Mouse (Mus musculus) stomach, postnatal 0 days (tissue): ENCODE data around the gene Tigar. TPM values are rescaled to one million over a fixed set of nuclear protein-coding genes. Genes with fewer than 3 reads are reported as not detected.

Experiments
- ATAC-seq: fragments of 200-750 bp; cut with Nextera tagmentation; 2 replicates; pipeline ENCODE4 v1.8.0; 2017; ENCODE audit not compliant: low FRiP score, low TSS enrichment
- DNase-seq: peaks from one replicate; pipeline ENCODE4 v3.0.0-alpha.2; 2016; ENCODE audit warnings: low spot score
- H3K27ac ChIP-seq: fragments of 300-500 bp; sonication (generic); replicated peaks from 2 replicates; pipeline ENCODE4 v1.5.1; 2014; ENCODE audit warnings: mild to moderate bottlenecking, control low read depth
- H3K27me3 ChIP-seq: fragments of 300-500 bp; sonication (generic); 2 replicates; pipeline ENCODE4 v1.6.1; 2014; ENCODE audit warnings: low read length; ENCODE audit not compliant: control insufficient read depth, insufficient read depth
- H3K36me3 ChIP-seq: fragments of 300-500 bp; sonication (generic); 2 replicates; pipeline ENCODE4 v1.6.1; 2014; ENCODE audit warnings: low read length, mixed read lengths; ENCODE audit not compliant: control insufficient read depth, insufficient read depth
- H3K4me1 ChIP-seq: fragments of 300-500 bp; sonication (generic); replicated peaks from 2 replicates; pipeline ENCODE4 v1.6.1; 2014; ENCODE audit warnings: antibody characterized with exemption; ENCODE audit not compliant: control insufficient read depth, insufficient read depth
- H3K4me2 ChIP-seq: fragments of 300-500 bp; sonication (generic); replicated peaks from 2 replicates; pipeline ENCODE4 v1.6.1; 2014; ENCODE audit warnings: low read depth, mild to moderate bottlenecking, control low read depth, moderate library complexity
- H3K4me3 ChIP-seq: fragments of 300-500 bp; sonication (generic); 2 replicates; pipeline ENCODE4 v1.5.1; 2014; ENCODE audit warnings: low read depth, low read length, control low read depth
- H3K9ac ChIP-seq: fragments of 300-500 bp; sonication (generic); 2 replicates; pipeline ENCODE4 v1.6.1; 2014; ENCODE audit warnings: mild to moderate bottlenecking, low read length, control low read depth, mixed read lengths
- H3K9me3 ChIP-seq: fragments of 300-500 bp; sonication (generic); 2 replicates; pipeline ENCODE4 v1.6.1; 2016; ENCODE audit warnings: low read length; ENCODE audit not compliant: control insufficient read depth
- CTCF ChIP-seq: IDR thresholded peaks from 2 replicates; pipeline ENCODE4 v1.5.1; 2016; ENCODE audit warnings: antibody characterized with exemption, low read depth, mild to moderate bottlenecking, moderate library complexity
- EP300 ChIP-seq: optimal IDR thresholded peaks from 2 replicates; pipeline ENCODE3; 2016; ENCODE audit warnings: antibody characterized with exemption
- WGBS: fragments of 180-500 bp; shearing (Covaris S2); extraction: QIAGEN DNeasy Blood & Tissue Kit; methylation state at CpG from one replicate; pipeline ENCODE4 v1.1.7; 2014; 5-methylcytosine and 5-hydroxymethylcytosine counted together
- polyA plus RNA-seq: library from polyadenylated mRNA; unstranded; fragments of >200 nt; fragmentation: Nextera tagmentation; extraction: Ambion mirVana; gene quantifications from 2 replicates; pipeline ENCODE4 v1.2.1, GENCODE M21; 2015

Tigar gene
- polyA plus RNA-seq, 1 experiment from 2014 or later, result 4.1 TPM

GRCm38 (mm10) chr6:127149303-127149943, 40.1 kb upstream of the Tigar start:
- DNase-seq (peak; percentile 54), ATAC-seq (no peak)

DNA sequence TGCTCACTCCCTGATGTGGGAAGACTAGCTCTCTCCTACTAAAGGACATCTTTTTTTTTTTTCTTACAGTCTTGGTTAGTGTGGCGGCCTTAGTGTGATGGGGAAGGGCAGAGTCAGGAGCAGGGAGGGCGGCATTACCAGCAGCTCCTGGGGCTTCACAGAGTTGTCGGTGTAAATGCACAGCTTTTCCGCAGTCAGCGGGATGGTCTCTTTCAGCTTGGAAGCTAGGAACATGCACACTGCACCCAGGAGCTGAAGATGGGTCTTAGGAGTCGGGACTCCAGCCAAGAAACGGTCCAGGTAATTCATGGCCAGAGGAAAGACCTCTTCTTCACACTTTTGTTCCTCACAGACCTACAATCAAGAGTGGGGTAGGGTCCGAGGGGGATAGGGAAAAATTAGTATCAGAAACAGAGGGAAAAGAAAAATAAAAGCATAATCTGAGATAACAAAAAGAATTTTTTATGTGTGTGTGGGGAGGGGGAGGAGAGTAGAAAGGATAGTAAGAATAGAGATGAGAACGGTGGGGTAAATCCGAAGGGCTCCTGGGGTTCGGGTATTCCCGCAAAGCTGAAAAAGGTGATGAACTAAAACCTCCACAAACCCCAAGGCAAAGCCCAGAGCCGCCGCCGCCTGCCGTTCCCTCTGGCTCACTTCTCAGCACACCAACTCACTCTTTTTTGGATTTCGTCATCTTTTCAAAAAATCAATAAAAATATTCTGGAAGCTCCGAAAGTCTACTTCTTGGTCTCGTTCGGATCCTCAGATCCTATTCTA, 39.4 kb upstream of the Tigar start:
- Histone ChIP-seq H3K27ac (peak overlapping the region; percentile 92), H3K9ac (peak overlapping the region; percentile 92), H3K4me3 (peak overlapping the region; percentile 83), H3K4me1 (peaks cover 13% of the 10 kb centered on the region), H3K36me3 (peaks cover 6% of the 10 kb centered on the region), H3K27me3 (no peaks in the 10 kb centered on the region), H3K4me2 (peak overlapping the region; percentile 86), H3K9me3 (no peaks in the 10 kb centered on the region)
- ATAC-seq (no peak), DNase-seq (peak; percentile 59)
- 9% methylated on average over 20 of the region's 20 CpGs for WGBS
- peak; percentile 22 for TF ChIP-seq CTCF
- no peak for TF ChIP-seq EP300

More at GRCm38 (mm10) chr6:127149303-127149943, 40.1 kb upstream of the Tigar start:
- WGBS, result 1% methylated on average over 30 of the region's 30 CpGs
- Histone ChIP-seq H3K36me3 (peaks cover 2% of the 10 kb centered on the region; the same call in 1 of the 2 replicates), H3K27me3 (no peaks in the 10 kb centered on the region), H3K4me1 (peaks cover 18% of the 10 kb centered on the region), H3K9me3 (no peaks in the 10 kb centered on the region), H3K27ac (peak overlapping the region; percentile 92), H3K4me3 (peak overlapping the region; percentile 83), H3K9ac (peak overlapping the region; percentile 92), H3K4me2 (peak overlapping the region; percentile 86)
- TF ChIP-seq EP300, result no peak
- TF ChIP-seq CTCF, result no peak

DNA sequence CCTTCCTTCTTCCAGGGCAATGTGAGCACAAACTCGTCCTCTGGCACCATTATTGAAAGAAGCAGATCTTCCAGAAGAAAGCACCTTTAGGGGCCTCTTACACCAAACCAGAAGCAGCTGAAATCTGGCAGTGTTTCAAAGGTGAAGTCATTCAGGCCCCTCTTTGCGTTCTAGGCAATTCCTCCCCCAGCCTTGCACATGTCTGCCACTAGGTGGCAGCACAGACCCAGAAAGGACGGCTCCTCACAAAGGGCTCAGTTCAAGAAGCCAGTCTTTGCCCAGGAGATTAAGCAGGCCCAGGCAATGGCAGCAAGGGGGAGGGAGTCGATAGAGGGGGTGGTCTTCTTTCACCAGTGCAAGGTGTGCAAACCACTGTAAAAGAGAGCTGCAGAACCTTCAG, 38.3 kb upstream of the Tigar start:
- Histone ChIP-seq H3K9ac (no peak overlapping the region), H3K36me3 (peaks cover 10% of the 10 kb centered on the region), H3K4me1 (peaks cover 15% of the 10 kb centered on the region), H3K27ac (no peak overlapping the region), H3K4me2 (peak overlapping the region; percentile 86; the same call in 1 of the 2 replicates), H3K4me3 (no peak overlapping the region; the same call in 1 of the 2 replicates), H3K27me3 (no peaks in the 10 kb centered on the region), H3K9me3 (no peaks in the 10 kb centered on the region)
- TF ChIP-seq EP300 (no peak), CTCF (peak; percentile 100)
- DNase-seq (peak; percentile 88), ATAC-seq (peak; percentile 19; the same call in 1 of the 2 replicates)
- 0% methylated on average over 4 of the region's 4 CpGs for WGBS

- Histone ChIP-seq H3K4me2 (no peak overlapping the region), H3K27ac (no peak overlapping the region), H3K9ac (no peak overlapping the region), H3K4me1 (peaks cover 8% of the 10 kb centered on the region; the same call in 1 of the 2 replicates), H3K27me3 (no peaks in the 10 kb centered on the region), H3K4me3 (no peak overlapping the region), H3K9me3 (no peaks in the 10 kb centered on the region), H3K36me3 (peaks cover 10% of the 10 kb centered on the region)
- DNase-seq, result no peak
- WGBS, result 65% methylated on average over 3 of the region's 3 CpGs
- TF ChIP-seq EP300 (no peak), CTCF (no peak)
- no peak for ATAC-seq
These were observed 37.1 kb upstream of the Tigar start for GRCm38 (mm10) chr6:127146322-127146947.

DNA sequence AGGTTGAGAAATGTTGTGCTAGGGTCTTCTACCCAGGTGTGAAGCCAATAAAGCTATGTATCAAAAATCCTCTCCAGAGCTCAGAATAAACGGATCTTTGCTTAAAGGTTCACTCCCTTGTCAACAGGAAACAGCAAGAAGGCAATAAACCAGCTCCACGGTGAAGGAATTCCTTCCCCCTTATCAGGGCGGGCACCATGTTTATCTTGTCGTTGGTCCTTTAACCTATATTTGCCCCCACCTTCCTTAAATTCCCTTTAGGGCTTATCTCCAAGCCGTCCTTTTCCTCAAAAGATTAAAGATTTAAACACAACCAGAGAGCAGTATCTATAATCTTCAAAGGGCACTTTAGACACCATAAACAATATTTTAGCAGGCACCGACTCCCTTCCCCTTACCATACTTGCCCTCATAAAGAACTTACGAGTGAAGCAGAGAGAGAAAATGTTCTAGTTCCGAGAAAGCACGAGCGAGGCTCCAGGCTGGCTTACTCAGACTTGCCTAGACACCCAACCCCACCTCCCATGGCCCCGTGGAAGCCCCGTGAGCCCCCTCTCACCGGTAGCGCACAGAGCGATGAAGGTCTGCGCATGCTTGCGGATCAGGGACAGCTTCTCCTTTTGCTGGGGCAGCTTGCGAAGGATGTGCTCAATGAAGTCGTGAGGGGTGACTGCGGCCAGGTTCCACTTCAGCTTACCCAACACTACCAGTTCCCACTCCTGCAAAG, 36.3 kb upstream of the Tigar start:
- H3K36me3 ChIP-seq, result peaks cover 10% of the 10 kb centered on the region
- H3K9ac ChIP-seq, result no peak overlapping the region

More for the DNA sequence above, 36.3 kb upstream of the Tigar start:
- 45% methylated on average over 20 of the region's 20 CpGs for WGBS
- no peak for ATAC-seq
- 0 out of 2 replicates have a peak, but pooled peaks cover 5% of the 10 kb centered on the region for H3K4me1 ChIP-seq
- no peak overlapping the region for H3K4me2 ChIP-seq
- no peaks in the 10 kb centered on the region for H3K9me3 ChIP-seq
- TF ChIP-seq EP300 (no peak), CTCF (no peak)
- no peaks in the 10 kb centered on the region for H3K27me3 ChIP-seq
- no peak overlapping the region for H3K4me3 ChIP-seq
- DNase-seq, result no peak
- H3K27ac ChIP-seq, result peak overlapping the region; percentile 40
